Mouse (Mus musculus): Measurements from ENCODE around the gene Lck. TPM values are rescaled to one million over a fixed set of nuclear protein-coding genes. Genes with fewer than 3 reads are reported as not detected.
A peak's percentile ranks its signal among the peaks of the same experiment; 100 is the strongest.

Gene Lck
- total and polyA plus RNA-seq, 2 experiments = 0.92 to 1.7 TPM

- Histone ChIP-seq H3K9ac (ENCODE audit: low read depth, low read length) (peak within 1 kb of the TSS; percentile 85), H3K36me3 (ENCODE audit: control insufficient read depth, insufficient read depth, low read length) (peaks cover 6% of the 10 kb centered on the region; the same call in 1 of the 2 replicates), H3K79me2 (ENCODE audit: control insufficient read depth, insufficient read depth, low read length) (peaks cover 17% of the 10 kb centered on the region), H3K27ac (replicated peaks; ENCODE audit: insufficient read depth, low read depth, low read length) (peak within 1 kb of the TSS; percentile 66), H3K27me3 (ENCODE audit: control insufficient read depth, insufficient read depth, low read length) (no peaks in the 10 kb centered on the region), H3K4me3 (ENCODE audit: insufficient read depth, low read depth, low read length) (peak within 1 kb of the TSS; percentile 74), H3K4me1 (ENCODE audit: control insufficient read depth, insufficient read depth, low read length) (peaks cover 11% of the 10 kb centered on the region)
- under 1% methylated on average over 74 of the region's 74 CpGs for WGBS
- DNase-seq (ENCODE audit: extremely low read depth, low read depth, low spot score) = peak; percentile 64
- TF ChIP-seq CTCF (IDR thresholded peaks at IDR 0.05; ENCODE audit: low read depth, low read length) = 0 out of 2 replicates have a peak, but pooled peaks have one; percentile 0
- peak; percentile 45; the same call in 1 of the 2 replicates for TF ChIP-seq POLR2A (IDR thresholded peaks at IDR 0.05; ENCODE audit: extremely low read depth, insufficient read depth, low read length)
These were observed 27.1 kb upstream of the Lck start, which contains the start of the genes Eif3i and Tmem234 for GRCm38 (mm10) chr4:129600233-129601158. Gene Eif3i, minus strand, starts transcription at chr4:129600648. Gene Tmem234, plus strand, starts transcription at chr4:129600668.

DNA sequence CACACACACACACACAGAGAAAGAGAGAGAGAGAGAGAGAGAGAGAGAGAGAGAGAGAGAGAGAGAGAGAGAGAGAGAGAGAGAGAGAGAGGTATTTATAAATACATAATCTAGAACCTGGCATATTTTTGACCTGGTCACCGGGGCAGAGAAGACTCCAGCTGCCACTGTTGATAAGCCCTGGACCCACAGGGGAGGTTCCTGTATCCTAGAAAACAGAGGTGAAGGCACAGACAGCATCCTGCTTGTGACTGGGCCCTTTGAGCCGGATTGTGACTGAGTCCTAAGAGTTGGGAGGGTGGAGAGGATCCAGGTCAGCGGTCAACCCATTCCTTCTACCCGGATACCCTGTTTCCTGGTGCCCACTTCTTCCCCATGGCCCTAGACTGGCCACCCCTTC lies 15.4 kb upstream of the Lck start:
- 80% methylated on average over 4 of the region's 4 CpGs for WGBS
- Histone ChIP-seq H3K36me3 (ENCODE audit: control insufficient read depth, insufficient read depth, low read length) (peaks cover 20% of the 10 kb centered on the region), H3K79me2 (ENCODE audit: control insufficient read depth, insufficient read depth, low read length) (no peaks in the 10 kb centered on the region), H3K27me3 (ENCODE audit: control insufficient read depth, insufficient read depth, low read length) (no peaks in the 10 kb centered on the region), H3K4me3 (ENCODE audit: insufficient read depth, low read depth, low read length) (no peak overlapping the region), H3K4me1 (ENCODE audit: control insufficient read depth, insufficient read depth, low read length) (no peaks in the 10 kb centered on the region), H3K27ac (replicated peaks; ENCODE audit: insufficient read depth, low read depth, low read length) (no peak overlapping the region), H3K9ac (ENCODE audit: low read depth, low read length) (no peak overlapping the region)
- no peak for TF ChIP-seq CTCF (IDR thresholded peaks at IDR 0.05; ENCODE audit: low read depth, low read length)
- no peak for DNase-seq (ENCODE audit: extremely low read depth, low read depth, low spot score)

DNA sequence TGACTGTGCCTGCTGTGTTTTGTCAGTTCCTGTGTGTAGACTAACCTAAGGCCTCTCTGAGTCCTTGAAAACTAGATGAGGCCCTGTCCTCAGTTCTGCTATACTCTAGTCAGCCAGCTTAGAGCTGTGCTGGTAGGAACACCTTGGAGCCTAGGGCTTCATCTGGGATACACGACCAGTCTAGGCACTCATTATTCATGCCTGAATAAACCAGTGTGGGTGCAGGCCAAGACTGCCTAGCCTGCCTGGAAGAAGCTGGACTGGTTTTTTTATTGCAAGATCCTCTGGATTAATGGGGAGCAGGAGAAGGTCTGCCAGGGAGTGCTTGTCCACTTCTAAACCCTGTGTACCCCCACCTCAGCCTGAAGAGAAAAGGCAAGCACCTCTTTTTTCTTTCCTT lies 13.5 kb upstream of the Lck start:
- Histone ChIP-seq H3K9ac (ENCODE audit: low read depth, low read length) (no peak overlapping the region), H3K4me3 (ENCODE audit: insufficient read depth, low read depth, low read length) (no peak overlapping the region), H3K36me3 (ENCODE audit: control insufficient read depth, insufficient read depth, low read length) (peaks cover 8% of the 10 kb centered on the region; the same call in 1 of the 2 replicates), H3K4me1 (ENCODE audit: control insufficient read depth, insufficient read depth, low read length) (no peaks in the 10 kb centered on the region), H3K79me2 (ENCODE audit: control insufficient read depth, insufficient read depth, low read length) (no peaks in the 10 kb centered on the region), H3K27me3 (ENCODE audit: control insufficient read depth, insufficient read depth, low read length) (no peaks in the 10 kb centered on the region), H3K27ac (replicated peaks; ENCODE audit: insufficient read depth, low read depth, low read length) (no peak overlapping the region)
- 71% methylated on average over 1 of the region's 1 CpGs for WGBS
- no peak for TF ChIP-seq POLR2A (IDR thresholded peaks at IDR 0.05; ENCODE audit: extremely low read depth, insufficient read depth, low read length)
- no peak for TF ChIP-seq CTCF (IDR thresholded peaks at IDR 0.05; ENCODE audit: low read depth, low read length)
- no peak for DNase-seq (ENCODE audit: extremely low read depth, low read depth, low spot score)

DNA sequence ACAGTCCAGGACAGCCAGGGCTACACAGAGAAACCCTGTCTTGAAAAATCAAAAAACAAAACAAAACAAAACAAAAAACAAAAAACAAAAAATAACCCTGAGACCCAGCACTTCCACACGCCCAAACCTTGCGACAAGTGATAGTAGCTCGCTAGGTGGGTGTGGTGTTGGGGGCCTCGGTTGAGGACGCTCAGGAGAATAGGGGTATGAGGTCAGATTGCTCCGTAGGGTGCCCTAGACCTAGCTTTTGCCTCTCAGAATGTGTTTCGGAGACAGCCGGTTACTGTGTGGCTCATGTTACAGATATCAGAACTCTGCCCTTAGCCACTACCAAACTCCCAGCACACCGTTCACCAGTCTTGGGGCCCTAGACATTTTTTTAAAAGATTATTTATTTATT lies 12.3 kb upstream of the Lck start:
- TF ChIP-seq POLR2A (IDR thresholded peaks at IDR 0.05; ENCODE audit: extremely low read depth, insufficient read depth, low read length) (no peak), CTCF (IDR thresholded peaks at IDR 0.05; ENCODE audit: low read depth, low read length) (no peak)
- Histone ChIP-seq H3K27me3 (ENCODE audit: control insufficient read depth, insufficient read depth, low read length) (no peaks in the 10 kb centered on the region), H3K4me3 (ENCODE audit: insufficient read depth, low read depth, low read length) (no peak overlapping the region), H3K4me1 (ENCODE audit: control insufficient read depth, insufficient read depth, low read length) (no peaks in the 10 kb centered on the region), H3K36me3 (ENCODE audit: control insufficient read depth, insufficient read depth, low read length) (no peaks in the 10 kb centered on the region), H3K79me2 (ENCODE audit: control insufficient read depth, insufficient read depth, low read length) (no peaks in the 10 kb centered on the region), H3K27ac (replicated peaks; ENCODE audit: insufficient read depth, low read depth, low read length) (no peak overlapping the region), H3K9ac (ENCODE audit: low read depth, low read length) (no peak overlapping the region)
- no peak for DNase-seq (ENCODE audit: extremely low read depth, low read depth, low spot score)
- 93% methylated on average over 9 of the region's 9 CpGs for WGBS

GRCm38 (mm10) chr4:129584884-129585608 lies 11.6 kb upstream of the Lck start:
- Histone ChIP-seq H3K36me3 (ENCODE audit: control insufficient read depth, insufficient read depth, low read length) (no peaks in the 10 kb centered on the region), H3K9ac (ENCODE audit: low read depth, low read length) (peak overlapping the region; percentile 35), H3K4me1 (ENCODE audit: control insufficient read depth, insufficient read depth, low read length) (no peaks in the 10 kb centered on the region), H3K27me3 (ENCODE audit: control insufficient read depth, insufficient read depth, low read length) (no peaks in the 10 kb centered on the region), H3K27ac (replicated peaks; ENCODE audit: insufficient read depth, low read depth, low read length) (peak overlapping the region; percentile 49), H3K79me2 (ENCODE audit: control insufficient read depth, insufficient read depth, low read length) (no peaks in the 10 kb centered on the region), H3K4me3 (ENCODE audit: insufficient read depth, low read depth, low read length) (peak overlapping the region; percentile 56)
- peak; percentile 67 for DNase-seq (ENCODE audit: extremely low read depth, low read depth, low spot score)
- WGBS = 1% methylated on average over 36 of the region's 36 CpGs
- TF ChIP-seq POLR2A (IDR thresholded peaks at IDR 0.05; ENCODE audit: extremely low read depth, insufficient read depth, low read length) (no peak), CTCF (IDR thresholded peaks at IDR 0.05; ENCODE audit: low read depth, low read length) (peak; percentile 87)
